Mouse (Mus musculus) inflammation-experienced regulatory T-cells, adult 6 months (primary cell): Measurements from ENCODE around the gene Atp2b2. TPM values are rescaled to one million over a fixed set of nuclear protein-coding genes. Genes with fewer than 3 reads are reported as not detected.

Source experiments
- ATAC-seq: one replicate; pipeline ENCODE4 v1.8.0; 2017
- polyA plus RNA-seq, 3 experiments: library from polyadenylated mRNA; unstranded; fragments of 100-300 nt; shearing (Covaris generic); gene quantifications; one replicate each; pipeline ENCODE4 v1.2.1; 2017

Gene Atp2b2
- polyA plus RNA-seq, 3 experiments from 2014 or later = 0.12 to 0.15 TPM; not detected in 1

DNA sequence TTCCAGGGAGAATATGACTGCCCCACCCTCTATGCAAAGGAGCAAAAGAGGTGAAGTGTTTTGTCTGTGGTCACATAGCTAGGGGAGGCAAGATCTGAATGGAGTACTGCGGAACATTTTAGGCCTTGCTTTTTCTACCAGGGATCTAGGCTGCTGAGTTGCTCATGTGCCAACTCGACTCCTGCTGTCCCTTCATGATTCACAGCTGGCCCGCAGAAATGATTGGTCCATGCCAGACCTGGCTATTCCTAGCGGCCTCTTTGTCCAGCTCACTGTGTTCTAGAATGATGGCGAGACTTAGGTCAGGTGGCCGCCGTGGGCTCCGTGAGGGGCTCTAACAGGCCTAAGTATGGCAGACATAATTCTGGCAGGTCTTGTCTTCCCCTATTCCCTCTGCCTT lies 103.0 kb downstream of the Atp2b2 start:
- ATAC-seq = no peak

DNA sequence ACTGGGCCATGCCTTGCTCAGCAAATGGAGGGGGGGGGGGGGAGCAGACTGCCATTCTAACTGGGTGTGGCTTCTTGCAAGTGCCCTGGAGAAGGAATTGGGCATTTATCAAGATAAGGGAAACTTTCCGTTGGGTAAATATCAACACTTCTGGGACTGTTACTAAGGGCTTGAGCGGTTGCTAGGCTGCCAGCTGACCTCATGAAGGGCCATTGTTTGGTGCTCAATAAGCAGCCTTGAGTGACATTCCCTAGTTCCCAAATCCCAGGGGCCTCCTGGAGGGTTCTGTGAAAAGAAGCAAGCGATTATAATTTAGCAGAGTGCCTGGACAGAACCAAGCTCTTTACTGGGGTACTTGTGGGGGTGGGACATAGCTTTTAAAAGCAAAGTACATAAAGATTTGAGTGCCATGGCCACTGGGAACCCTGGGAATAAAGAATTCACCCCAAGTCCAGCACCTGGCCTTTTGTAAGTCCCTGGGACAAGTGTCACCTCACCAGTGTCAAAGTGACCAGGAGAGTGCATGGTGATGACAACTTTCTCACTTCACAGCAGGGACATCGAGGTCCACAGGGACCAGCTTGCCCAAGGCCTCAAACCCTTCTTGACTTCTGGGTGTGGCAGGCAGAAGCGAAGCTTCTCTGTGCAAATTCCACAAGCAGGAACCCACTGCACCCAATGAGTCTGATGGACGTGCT lies 105.5 kb downstream of the Atp2b2 start:
- ATAC-seq = no peak

- no peak for ATAC-seq
Measured at GRCm38 (mm10) chr6:113936111-113936510, 106.3 kb downstream of the Atp2b2 start.

GRCm38 (mm10) chr6:113934692-113935091 lies 107.7 kb downstream of the Atp2b2 start:
- no peak for ATAC-seq

GRCm38 (mm10) chr6:113933261-113934151 lies 108.9 kb downstream of the Atp2b2 start:
- no peak for ATAC-seq

DNA sequence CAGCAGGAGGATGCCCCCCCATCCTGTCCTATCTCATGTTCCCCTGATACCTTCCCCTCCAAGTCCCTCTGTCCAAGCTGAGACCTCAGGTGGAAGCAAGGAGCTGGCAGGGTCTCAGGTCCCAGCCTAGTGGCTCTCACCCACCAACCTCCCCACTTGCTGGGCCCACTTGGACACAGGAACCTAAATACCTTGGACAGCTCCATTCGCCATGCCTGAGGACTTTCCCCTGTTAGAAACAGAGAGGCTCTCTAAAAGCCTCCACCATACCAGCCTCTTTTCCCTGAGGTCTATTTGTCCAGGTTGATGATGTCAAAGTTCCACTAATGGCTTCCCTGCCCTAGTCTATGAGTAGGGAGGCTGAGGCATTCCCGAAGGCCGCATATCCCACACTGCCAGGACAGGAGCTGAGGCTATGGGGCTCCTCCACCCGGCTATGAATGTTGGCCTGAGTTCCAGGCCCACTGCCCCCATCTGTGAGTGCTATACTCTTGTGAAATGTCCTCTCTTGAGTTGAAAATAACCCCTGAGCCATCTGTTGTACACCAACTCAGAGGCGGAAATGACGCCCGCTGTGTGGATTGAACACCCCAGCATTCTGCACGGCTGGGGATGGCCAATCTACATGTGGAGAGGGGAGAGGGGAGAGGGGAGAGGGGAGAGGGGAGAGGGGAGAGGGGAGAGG lies 113.1 kb downstream of the Atp2b2 start:
- no peak for ATAC-seq

- no peak for ATAC-seq
Measured at GRCm38 (mm10) chr6:113923249-113923648, 119.2 kb downstream of the Atp2b2 start.

DNA sequence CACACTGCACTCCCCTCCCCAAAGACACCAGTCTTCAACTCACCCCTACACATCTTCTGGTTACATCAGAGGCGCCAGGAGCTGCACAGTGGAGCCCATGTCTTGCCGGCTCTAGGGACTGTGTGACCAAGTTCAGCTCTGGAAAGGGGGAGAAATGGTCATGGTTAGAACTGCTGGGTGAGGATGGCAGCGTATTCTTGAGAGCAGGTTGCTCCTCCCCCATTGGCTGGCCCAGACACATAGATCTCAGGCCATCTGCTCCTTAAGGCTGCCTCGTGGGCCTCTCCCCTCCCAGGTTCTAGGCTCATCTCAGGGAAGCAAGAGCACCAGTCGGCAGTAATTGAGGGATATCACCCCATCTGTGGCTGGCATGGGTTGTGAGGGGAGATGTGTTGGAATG lies 121.9 kb downstream of the Atp2b2 start:
- no peak for ATAC-seq

DNA sequence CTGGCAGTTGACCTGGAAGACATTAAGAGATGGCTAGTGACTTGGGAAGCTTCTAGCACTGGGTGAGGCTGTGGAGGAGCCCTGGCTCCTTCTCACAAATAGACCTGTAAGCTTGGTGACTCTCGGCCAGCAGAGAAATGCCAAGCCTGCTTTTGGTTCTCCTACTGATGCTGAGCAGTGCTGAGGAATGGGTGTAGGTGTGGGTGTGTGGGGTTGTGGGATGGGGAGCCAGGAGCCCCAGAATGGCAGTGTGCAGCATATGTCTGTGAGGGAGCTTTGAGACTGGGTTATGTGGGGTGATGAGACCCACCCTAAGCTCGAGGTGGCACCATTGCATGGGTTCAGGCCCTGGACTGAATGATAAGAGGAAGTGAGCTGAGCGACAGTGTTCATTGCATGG lies 129.7 kb downstream of the Atp2b2 start:
- no peak for ATAC-seq

GRCm38 (mm10) chr6:113911094-113911493 lies 131.3 kb downstream of the Atp2b2 start:
- ATAC-seq = no peak

DNA sequence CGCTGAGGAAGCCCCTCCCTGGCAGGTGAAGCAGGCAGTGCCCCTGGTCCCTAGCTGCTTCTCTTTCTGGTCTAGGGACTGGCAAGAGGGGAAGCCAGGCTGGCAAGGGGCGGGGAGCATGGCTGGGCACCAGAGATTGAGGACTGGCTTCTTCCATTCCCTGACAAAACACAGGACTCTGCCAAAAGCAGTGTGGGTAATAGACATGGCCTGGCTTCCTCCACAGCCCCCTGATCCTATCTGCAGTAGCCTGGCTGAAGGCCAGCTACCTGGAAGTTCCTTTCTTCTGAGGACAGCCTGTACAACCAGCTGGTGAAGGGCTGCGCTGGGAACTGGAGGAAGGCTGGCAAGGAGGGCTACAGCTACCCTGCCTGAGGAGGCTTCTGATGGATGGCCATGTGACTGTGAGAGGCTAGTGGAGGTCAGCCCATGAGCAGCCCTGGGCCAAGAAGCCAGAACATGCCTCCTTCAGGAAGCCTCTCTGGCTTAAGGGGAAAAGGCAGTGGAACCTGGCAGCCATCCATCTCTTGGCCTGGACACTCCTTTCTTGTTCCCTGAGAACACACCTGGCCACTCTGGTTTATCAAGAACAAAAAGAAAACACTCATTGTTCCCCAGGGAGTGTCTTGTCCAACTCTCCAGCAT lies 131.9 kb downstream of the Atp2b2 start:
- no peak for ATAC-seq

- no peak for ATAC-seq
Measured at GRCm38 (mm10) chr6:113909836-113910235, 132.6 kb downstream of the Atp2b2 start.

- no peak for ATAC-seq
Measured at GRCm38 (mm10) chr6:113908066-113908465, 134.3 kb downstream of the Atp2b2 start.

GRCm38 (mm10) chr6:113904406-113904805 lies 138.0 kb downstream of the Atp2b2 start:
- no peak for ATAC-seq

- ATAC-seq = no peak
Measured at GRCm38 (mm10) chr6:113896023-113896422, 146.4 kb downstream of the Atp2b2 start.

- ATAC-seq = no peak
Measured at GRCm38 (mm10) chr6:113894008-113894407, 148.4 kb downstream of the Atp2b2 start.

DNA sequence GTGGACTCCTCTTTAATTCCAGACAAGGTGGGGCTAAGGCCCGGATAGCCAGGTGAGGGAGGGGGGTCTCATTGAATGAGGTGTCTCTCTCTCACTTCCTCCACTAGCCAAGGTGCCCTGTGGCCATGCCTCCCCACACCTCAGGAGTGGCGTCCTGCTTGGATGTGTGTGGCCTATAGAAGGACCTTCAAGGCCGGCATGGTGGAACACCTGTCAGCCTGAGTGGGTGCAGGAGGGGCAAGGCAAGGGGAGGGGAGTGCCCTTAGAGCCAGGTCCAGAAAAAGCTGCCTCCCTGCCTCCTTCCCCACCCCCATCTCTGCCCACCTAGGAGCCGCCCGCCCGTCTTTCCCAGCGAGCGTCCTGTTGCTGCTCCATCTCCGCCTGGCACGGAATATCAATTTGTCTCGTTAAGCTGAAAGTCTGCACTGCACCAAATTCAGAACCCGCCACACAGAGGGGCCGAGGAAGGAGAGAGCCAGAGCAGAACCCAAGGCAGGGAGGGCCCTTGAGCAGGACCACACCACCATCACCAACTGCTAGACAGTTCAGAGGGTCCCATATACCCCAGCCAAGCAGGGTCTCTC lies 150.2 kb downstream of the Atp2b2 start:
- ATAC-seq = no peak

GRCm38 (mm10) chr6:113891225-113891967 lies 151.0 kb downstream of the Atp2b2 start:
- no peak for ATAC-seq

- no peak for ATAC-seq
Measured at GRCm38 (mm10) chr6:113890858-113891213, 151.6 kb downstream of the Atp2b2 start.

DNA sequence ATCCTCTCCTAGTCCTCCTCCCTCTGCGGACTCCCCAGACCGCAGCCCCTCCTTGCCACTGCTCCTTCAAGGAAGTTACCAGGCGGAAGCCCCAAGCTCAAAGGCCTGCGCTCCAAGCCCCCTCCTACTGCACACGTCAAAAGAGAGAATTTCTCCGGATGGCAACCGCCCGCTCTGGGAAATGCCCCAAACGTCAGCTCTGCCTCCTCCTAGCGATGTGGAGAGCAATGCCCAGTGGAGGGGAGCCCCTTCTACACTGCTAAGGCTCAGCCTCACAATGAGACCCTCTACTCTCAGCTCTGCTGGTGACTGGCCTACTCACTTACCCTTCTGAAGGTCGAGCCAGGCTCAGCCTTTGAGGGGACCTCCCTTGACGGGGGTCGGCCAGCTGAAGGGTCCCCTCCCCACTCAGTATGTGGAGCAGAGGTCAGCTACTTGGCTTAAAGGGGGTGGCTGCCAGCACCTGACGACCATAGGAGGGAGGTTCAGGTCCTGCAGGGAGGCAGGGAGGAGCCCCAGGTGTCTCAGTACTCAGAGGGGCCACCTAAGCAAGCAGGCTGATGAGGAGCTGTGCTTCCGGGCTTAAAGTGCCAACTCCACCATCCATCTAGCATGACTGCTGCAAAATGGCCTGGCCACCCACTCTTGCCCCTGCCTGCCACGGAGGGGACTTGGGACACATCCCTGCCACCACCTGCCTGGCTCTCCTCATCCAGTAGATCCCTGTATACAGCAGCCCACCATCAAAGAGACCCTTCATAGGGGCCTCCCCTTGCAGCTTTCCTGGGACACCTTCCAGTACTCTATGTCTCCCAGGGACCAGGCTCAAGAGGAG lies 152.2 kb downstream of the Atp2b2 start:
- no peak for ATAC-seq

DNA sequence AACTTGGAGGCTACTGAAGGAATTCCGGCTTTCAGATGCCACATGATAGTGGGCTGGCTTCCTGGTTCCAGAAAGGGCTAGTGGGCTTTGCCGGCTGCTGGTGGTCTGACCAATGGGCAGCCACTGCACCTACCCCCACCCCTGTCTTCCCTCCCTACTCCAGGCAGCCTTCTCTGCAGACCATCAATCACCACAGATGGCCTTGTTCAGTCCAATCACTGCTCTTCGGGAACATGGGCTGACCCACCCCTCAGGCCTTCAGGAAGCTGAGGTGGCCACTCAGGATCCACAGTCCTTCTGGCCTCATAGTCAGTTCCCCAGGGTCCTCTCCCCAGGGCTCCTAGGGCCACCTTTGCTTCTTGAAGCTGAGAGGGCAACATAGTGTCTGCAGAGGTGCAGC lies 153.2 kb downstream of the Atp2b2 start:
- no peak for ATAC-seq
